Mouse (Mus musculus) lung, adult 18-20 months (tissue): Measurements from ENCODE around the gene Socs7.
A peak's percentile ranks its signal among the peaks of the same experiment; 100 is the strongest.

Experiments
- DNase-seq, 2 experiments: peaks; one replicate each; pipeline ENCODE4 v3.0.0; 2022; ENCODE audit warnings: mixed read lengths in 2 of 2

Socs7 gene

DNA sequence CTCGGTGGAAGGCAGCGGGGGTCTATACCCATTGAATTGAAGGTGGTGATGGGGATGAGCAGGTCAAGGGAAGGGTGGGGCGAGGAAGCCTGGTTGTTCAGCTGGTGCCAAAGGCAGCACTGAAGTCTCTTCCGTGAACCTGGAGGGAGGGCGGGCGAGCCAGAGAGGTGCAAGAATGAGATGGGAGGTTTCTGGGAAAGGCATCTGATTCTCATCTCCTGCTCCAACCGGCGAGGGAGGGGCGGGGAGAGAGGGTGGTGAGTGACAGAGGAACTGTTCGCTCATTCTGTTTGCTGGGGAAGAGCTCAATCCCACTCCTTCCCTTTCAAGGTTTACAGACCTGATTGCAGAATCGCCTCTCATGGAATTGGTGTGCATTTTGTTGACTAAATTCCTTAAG lies 31.3 kb downstream of the Socs7 start:
- no peak for DNase-seq

DNA sequence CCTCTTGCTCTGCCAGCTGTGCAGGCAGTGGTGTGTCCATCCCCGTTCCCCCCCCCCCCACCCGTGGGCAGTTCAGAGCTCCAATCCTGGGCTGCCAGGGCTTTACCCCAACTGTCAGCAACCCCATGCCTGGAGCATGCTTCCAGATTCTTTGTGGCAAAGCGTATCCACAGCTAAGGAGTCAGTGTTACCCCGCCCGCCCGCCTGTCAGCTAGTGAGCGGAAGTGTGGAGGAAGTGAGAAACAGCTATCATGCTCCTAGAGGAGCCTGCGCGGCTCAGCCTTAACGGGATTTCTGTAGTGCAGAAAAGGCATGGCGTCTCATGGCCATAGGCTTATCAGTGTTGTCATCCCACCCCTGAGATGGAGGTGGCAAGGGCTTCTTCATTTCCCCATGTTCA lies 31.8 kb downstream of the Socs7 start:
- DNase-seq = no peak

DNA sequence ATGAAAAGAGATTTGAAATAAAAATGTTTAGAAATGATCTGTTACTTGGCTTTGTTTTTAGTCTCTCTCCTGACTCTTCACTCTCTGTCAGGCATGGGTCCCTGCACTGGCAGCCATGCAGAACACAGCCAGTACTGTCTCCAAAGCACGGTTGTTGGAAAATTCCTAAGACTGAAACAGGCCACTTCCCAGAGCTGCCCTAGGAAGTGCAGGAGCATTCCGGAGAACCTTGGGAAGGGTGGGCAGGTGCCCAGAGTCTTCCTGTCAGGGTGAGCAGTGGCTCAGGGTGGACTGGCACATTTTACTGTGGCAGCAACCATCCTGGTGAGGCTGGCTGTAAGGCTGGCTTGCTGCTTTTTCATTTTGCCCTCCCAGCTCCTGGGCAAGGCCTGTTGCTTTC lies 36.2 kb downstream of the Socs7 start:
- DNase-seq = no peak

DNA sequence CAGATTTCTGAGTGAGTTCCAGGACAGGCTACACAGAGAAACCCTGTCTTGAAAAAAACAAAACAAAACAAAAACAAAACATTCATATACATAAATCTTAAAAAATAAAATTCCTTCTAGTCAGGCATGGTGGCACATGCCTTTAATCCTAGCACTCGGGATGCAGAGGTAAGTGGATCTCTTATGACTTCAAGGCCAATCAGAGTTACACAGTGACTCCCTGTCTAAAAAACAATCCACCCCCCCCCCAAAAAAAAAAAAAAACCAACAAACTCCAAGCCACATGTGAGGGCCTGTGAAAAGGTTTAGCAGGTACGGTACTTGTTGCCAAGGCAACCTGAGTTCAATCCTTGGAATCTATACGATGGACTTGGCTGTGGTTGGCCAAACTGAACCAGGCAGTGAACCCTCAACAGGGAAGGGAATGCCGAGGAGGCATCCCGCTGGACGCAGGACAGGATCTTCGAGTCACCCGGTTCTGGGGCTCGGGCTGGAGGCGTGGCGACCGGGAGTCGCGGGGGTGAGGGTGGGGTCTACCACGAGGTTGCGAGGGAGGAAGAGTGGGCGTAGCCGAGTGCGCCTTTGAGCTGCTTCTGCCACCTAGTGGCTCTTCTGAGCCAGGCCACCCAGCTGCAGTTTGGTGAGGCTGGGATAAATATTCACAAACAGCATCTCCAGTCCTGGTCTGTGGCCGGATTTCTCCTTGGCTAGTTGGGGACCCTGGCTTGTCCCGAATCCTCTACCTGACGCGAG lies 37.8 kb downstream of the Socs7 start:
- DNase-seq = peak; percentile 83 to 88

DNA sequence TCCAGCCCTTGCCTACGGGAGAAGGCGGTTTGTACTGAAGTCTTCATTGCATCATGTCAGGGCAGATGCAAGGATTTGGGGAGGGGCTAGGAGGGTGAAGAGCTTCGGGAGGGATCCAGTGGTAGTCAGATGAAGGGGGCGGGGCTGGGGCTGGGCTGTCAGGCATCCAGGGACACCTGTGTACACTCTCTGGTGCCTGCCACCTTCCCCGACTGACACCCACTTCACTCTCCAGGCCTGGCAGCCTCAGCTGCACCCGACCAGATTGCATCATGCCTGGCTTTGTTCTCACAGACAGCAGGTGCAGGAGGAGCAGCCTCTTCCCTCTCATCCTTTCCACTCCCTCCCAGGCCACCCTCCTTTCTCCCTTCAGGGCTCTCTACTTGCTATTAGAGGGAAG lies 38.7 kb downstream of the Socs7 start:
- peak; percentile 57 to 69 for DNase-seq

DNA sequence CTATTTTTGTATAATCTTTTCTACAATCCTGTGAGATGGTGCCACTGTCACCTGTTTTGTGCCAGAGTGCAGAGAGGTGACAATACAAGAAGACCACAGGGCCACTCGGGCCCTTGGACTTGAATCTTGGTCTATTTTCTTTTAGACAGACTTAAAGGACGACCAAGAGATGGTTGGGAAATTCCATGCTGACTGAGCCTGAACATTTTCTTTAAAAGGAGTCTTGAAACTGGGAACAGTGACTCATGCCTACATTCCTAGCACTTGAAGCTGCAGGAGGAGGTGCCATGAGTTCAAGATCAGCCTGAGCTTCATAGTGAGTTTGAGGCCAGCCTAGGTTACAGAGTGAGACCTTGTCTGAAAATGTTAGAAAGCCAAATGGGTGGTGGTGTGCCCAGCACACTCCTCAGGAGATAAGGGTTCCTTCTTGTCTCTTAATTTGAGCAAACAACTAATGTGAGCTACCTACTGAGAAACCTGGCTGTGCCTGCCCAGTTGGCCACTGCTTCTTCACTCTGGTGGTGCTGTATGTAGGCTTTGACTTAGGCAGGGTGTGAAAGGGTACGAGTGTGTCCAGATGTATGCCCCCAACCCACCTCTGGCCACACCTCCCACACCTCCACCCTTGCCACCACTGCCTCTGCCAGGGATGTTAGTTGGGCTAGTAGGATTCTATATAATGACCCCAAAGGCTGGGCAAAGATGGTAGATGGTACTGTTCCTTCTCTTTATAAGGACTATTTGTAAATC lies 39.5 kb downstream of the Socs7 start:
- no peak for DNase-seq

DNA sequence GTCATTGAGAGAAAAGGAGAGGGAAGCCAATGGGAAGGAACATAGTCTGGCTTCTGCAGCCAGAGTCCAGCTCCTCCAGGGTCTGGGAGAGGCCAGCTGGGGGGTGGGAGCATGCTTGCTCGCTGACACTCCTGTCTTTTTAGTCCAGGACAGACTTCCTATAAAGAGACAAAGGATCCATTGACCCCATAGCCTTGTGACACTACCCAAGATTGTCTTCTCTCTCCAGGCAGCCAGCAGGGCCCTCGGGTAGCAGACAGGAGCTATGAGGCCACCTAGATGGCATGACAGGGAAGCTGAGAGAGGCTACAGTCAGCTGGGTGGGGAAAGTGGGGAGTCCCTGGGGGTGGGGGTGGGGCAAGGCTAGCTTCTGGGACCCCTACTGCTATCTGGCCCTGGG lies 40.4 kb downstream of the Socs7 start:
- no peak for DNase-seq

DNA sequence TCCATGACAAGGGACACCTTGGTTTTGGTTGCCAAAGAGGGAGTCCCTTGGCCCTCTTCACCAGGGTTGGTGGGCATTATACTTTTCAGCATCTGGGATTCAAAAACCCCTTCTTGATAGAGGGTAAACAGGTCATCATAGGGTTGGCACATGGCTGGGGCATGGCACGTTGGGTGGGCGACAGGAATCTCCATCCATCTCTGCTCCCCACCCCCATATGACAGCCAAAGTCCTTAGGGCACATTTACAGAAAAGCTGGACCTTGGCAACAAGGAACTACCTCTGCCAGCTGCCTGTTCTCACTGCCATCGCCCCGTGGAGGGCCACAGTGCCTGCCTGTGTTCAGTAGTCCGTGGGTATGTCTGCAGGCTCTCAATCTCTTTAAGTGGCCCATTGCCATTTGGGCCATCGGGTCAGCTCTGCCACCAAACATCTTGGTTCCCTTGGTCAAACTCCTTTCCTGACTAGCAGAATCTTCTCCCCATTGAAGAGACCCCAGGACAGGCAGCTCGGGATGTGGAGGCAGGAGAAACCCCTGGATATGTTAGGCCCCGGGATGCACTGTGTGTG lies 41.3 kb downstream of the Socs7 start:
- DNase-seq = no peak

DNA sequence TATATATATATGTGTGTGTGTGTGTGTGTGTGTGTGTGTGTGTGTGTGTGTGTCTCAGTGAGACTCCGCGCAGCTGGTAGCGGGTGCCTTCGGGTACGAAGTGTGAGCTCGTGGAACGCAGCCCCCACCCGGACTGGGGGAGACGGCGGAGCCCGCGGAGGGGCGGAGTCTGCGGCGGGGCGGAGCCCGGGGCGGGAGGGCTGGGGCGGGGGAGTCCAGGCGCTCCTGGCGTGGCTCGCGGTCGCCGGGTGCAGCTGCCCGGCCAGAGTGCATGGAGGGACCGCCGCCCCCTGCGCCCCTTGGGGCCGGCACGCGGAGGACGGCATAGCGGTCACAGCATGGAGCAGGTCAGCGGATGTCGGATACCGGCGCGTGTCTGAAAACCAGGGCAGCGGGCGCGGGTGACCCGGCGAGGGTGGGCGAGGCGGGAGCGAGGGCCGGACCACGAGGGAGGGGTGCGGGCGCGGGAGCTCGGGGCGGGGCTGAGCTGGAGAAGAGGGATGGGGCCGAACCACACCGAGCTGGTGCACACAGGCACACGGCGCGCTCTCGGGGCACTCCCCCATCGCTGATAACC lies 41.9 kb downstream of the Socs7 start:
- peak in 1 of 2 experiments; percentile 48 for DNase-seq

DNA sequence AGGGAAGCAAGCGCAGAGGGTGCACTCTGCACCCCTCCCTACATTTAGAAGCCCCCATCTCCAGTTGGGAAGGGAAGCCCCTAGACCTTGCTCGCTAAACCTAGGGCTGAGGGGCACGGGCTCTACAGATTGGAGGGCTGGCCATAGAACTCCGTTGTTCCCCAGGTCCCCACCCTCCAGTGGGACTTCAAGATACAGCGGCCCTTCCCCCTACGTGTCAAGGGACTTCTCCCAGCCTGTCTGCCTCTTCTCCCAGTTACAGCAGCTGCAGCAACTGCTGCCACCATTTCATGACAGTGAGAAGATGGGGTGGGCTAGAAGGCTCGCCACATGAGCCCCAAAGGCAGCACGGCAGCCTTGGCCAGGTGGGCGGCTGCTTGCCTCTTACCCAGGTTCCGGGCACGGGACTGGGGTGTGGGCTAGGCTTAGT lies 42.4 kb downstream of the Socs7 start:
- DNase-seq = no peak

DNA sequence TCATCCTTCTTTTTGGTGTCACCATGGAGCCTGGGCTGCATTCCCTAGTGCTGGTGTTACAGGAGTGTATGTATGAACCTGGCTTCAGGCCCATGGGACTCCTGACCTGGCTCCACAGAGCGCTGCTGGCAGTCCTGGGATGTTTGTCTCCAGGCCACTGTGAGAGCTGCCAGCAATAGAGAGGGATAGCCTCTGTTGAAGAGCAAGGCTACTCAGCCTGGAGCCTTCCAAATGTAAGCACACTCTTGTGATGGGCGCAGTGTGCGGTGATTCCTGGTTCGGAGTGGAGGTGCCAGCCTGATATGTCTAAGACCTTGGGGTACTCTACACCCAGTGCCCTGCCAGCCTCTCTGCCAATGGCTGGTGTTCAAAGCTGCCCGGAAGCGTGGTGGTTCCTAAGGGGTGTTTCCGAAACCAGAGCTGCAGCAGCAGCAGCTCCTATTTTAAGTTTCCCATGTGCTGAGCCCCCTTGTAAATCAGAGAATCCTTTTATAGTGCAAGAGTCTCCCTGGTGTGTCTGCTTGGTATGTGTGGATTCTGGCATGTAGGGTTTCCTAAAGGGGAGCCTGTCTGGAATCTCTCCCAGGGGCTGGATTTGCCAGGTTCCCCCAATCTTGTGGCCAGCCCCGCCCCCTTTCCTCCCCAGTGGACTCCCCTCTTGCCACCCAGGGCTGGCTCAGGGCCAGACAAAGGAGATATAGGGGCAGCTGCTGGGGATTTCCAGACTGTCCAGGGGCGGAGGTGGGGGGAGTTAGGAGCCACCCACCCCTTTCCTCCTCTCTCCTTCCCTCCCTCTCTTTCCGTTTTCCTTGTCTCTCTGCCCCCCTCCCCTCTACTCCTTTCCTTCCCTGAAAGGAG lies 44.0 kb downstream of the Socs7 start:
- no peak for DNase-seq

DNA sequence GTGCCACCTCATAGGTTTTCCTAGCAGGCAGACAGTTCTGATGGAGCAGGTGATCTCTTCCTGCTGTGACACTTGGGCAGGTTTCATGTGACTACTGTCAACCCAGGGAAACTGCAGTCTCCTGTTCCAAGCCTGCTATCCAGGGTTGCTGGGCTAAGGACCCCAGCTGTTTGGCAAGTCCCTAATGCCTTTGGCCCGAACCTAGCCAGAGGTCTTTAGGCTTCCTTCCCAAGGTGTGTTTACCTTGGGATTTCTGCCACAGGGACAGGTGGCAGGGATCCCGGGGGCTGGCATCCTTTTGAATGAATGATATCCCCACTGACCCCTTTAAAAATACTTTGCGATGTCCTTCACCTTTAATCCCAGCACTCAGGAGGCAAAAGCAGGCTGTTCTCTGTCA lies 45.1 kb downstream of the Socs7 start:
- DNase-seq = no peak

DNA sequence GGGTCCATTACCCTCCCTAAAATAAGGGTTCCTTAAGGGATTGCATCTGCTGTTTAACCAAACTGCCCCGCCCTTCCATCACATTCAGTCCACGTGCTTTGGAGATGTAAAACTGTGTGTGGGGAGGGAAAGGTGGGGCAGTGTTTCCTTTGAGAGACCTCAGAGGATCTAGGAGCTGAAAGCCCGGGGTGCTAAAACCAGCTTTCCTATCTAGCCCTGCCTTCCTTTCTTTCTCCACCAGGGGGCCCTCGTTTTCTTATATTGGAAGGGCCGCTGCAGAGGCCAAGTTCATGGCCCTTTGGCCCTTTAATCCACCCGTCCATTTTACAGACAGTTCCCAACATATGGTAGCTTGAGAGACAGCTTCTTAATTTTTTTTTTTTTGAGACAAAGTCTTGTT lies 45.8 kb downstream of the Socs7 start:
- DNase-seq = peak; percentile 74 to 86

DNA sequence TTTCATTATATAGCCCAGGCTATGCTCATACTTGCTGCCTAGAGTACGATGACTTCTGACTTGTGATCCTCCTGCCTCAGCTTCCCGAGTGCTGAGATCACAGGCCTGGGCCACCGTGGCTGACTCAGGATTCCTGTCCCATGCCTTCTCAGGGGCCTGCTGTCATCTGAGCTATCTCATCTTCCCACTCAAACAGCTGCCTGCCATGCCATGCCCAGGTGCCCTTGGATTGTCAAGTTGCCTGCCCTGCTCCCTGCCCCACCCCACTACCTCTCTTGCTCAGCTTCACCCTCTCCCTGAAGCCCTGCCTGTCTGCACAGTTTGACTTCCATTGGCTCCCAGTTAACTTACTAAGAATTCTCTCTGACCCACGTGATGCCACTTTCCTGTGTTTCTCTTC lies 48.6 kb downstream of the Socs7 start:
- no peak for DNase-seq

DNA sequence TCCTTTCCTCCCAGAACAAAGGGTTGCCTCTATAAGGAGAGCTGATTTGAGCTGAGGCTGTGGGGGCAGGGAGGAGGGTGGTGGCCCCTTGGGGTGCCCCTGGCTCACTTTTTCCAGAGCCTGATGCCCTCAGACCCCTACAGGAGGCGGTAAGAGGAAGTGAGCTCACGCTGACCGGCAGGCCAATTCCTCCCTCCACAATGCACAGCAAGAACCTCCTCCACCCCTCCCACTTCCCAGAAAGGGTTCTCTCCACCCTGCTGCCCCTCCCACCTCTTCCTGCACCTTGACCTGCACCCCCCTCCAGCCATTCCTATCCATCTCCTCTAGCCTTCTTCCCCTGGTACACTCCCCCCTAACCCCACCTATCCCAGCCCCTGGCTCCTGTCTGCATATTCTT lies 49.8 kb downstream of the Socs7 start:
- peak; percentile 61 to 70 for DNase-seq

DNA sequence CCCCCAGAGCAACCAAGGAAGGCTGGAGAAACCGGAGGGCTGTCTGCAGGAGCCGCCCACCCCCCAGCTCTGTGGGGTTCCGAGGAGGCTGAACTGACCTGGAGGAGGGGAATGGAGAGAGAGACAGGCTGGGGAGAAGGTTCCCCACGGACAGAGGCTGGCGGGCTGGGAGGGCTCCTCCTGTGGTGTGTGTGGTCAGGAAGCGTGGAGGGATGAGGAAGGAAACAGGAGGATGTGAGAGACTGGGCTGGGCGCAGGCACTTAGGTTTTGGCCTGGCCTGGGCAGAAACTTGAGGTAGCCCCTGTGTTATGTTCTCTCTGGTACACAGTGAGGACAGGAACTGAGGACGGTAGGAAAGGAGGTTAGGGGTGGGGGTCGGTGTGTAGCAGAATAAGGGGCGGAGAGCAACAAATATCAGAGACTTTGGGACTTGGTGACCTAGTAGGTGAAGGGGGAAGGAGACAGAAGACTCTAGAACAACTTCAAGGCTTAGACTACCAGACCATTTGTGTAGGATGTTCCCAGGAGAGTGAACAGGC lies 50.5 kb downstream of the Socs7 start:
- no peak for DNase-seq

DNA sequence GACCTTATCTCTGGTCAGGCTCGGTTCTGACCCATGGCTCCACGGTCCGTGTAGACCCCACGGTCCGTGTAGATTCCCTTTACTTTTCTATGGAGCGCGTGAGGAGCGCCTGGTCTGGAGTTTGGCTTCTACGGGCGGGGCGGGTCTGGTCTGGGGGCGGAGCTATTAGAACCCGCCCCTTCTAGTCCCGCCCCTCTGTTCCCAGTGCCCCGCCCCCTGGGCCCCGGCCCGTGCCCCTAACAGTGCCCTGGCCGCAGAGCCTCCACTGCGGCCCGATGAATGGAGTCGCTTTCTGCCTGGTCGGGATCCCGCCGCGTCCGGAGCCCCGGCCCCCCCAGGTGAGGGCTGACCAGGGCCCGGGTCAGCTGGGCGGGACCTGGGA lies 53.0 kb downstream of the Socs7 start, which contains the start of gene Arhgap23:
Arhgap23 (plus strand) TSS at position 204 of the 382 bp plus-strand sequence.
- DNase-seq = peak in 1 of 2 experiments; percentile 61

DNA sequence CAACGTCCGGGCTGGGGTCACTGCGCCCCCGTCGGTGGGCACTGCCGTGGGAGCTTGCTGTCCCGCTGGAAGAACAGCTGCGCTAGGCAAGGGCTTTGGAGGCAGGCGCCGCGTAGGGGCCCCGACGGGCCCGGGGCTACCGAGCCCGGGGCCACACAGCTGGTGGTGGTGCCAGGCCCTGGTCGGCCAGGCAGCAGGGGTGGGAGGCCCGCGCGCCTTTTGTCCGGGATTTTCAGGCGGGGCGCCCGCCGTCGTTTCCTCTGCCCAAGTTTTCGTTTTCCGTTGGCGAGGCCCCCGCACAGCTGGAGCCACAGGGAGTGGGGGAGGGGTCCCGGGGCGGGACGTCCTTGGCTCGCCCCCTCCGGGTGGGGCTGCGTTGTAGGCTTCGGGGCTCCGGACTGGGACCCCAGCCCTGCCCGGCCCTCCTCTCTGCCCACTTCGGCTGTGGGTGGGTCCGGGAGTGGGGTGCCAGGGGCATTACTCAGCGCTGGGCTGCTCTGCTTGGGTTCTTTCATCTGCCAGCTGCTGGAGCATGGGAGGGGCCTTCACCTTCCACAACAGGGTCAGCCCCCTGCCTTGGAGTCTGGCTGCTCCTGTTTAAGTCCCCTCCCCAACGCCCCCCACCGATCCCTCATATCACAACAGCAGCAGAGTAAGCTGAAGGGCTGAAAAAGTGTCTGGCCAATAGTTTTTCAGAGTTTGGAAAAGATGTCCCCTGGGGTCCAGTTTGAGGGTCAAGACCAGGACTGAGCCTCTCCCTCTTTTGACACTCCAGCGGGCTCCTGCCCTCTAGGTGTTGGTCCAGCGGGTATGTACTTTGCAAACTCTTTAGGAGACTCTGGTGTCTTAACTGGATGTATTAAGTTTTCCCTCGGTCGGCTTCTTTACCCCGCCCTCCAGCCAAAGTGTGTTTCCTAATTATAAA lies 53.6 kb downstream of the Socs7 start:
- DNase-seq = peak; percentile 58 to 67

DNA sequence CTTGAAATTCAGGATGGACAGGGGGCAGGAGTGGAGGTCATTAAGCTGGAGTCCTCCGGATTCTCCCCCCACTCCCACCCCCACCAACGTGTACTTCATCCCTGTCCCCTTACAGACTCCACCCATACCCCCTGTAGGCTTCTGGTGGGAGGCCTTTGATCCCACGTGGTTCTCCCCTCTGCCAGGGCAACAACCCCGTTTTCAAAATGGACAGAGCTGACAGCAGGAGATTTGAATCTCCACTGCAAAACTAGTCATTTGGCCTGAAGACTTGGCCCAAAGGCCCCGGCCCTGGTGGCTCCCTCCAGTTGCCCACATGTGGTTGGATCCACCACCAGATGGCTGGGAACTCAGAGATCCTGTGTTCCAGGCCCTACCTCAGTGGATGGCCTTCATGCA lies 54.3 kb downstream of the Socs7 start:
- DNase-seq = peak in 1 of 2 experiments; percentile 33

DNA sequence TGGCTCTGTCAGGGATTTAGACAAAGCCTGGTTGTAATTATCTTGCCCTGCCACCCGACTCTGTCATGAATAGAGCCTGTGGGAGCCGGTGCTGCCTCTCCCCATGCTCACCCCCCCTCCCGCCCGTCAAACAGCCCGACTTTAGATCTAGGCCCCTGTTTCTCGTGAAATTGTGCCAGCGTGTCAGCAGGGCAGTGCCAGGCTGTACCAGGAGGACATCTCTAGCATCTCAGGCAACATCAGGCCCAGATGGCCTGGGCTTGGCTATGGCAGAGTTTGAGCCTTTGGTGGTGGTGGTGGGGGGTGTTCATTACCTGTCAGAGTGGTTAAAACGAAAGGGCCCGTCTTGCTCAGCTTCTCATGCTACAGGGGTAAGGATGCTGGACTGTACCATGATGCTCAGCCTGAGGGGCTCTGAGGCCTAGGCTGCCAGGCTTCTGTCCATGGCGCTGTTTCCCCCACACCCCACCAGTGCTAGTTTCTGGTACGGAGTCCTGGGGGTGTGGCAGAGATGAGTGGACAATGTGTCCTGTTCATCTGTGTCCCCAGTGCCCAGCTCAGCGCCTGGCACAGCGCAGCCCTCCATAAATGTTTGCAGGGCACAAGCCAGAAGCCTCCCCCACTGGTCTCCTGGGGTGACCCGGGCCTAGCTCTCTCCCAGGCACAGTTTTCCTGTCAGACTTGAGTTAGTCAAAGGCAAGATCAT lies 56.6 kb downstream of the Socs7 start:
- no peak for DNase-seq

DNA sequence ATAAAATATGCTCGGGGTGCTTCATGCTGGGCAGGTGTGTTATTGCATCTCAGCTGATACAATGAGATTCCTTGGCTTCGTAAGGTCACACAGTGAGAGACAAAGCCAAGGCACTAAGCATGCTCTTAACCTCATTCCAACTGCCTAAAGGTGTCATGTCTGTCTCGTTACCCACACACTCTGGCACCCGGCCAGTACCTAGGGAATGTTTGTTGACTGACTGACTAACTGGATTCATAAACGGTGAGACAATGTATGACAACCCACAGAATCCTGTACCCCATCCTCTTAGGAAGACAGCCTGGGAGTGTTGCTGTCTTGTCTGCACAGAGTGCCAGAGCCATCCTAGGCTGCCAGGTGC lies 57.2 kb downstream of the Socs7 start:
- no peak for DNase-seq
